Mouse (Mus musculus): ENCODE results near the gene Pdgfb. TPM values are rescaled to one million over a fixed set of nuclear protein-coding genes. Genes with fewer than 3 reads are reported as not detected.

Pdgfb gene
- polyA plus RNA-seq, 1 experiment, result 1.6 TPM

GRCm38 (mm10) chr15:80008461-80008860 is 6.3 kb downstream of the Pdgfb start:
- H3K27me3 ChIP-seq (ENCODE audit: control insufficient read depth, insufficient read depth, low read length), result no peaks in the 10 kb centered on the region
- H3K4me3 ChIP-seq (ENCODE audit: control insufficient read depth, low read depth, low read length), result no peak overlapping the region
- no peak overlapping the region for H3K27ac ChIP-seq (ENCODE audit: control insufficient read depth, insufficient read depth, low read depth, low read length)
- peaks cover 11% of the 10 kb centered on the region for H3K4me1 ChIP-seq (ENCODE audit: control insufficient read depth, insufficient read depth, low read length)
- TF ChIP-seq POLR2A (IDR thresholded peaks at IDR 0.05; ENCODE audit: control insufficient read depth, low read depth, low read length), result no peak
- H3K36me3 ChIP-seq (ENCODE audit: control insufficient read depth, insufficient read depth, low read length), result no peaks in the 10 kb centered on the region

- Histone ChIP-seq H3K27ac (ENCODE audit: control insufficient read depth, insufficient read depth, low read depth, low read length) (no peak overlapping the region), H3K36me3 (ENCODE audit: control insufficient read depth, insufficient read depth, low read length) (no peaks in the 10 kb centered on the region), H3K4me3 (ENCODE audit: control insufficient read depth, low read depth, low read length) (no peak overlapping the region), H3K4me1 (ENCODE audit: control insufficient read depth, insufficient read depth, low read length) (no peaks in the 10 kb centered on the region), H3K27me3 (ENCODE audit: control insufficient read depth, insufficient read depth, low read length) (no peaks in the 10 kb centered on the region)
- TF ChIP-seq CTCF (IDR thresholded peaks at IDR 0.05; ENCODE audit: control insufficient read depth, insufficient read depth, insufficient replicate concordance, low read depth, low read length) (no peak), POLR2A (IDR thresholded peaks at IDR 0.05; ENCODE audit: control insufficient read depth, low read depth, low read length) (no peak)
Observed at GRCm38 (mm10) chr15:80006156-80006555, 8.6 kb downstream of the Pdgfb start.

- no peaks in the 10 kb centered on the region for H3K27me3 ChIP-seq (ENCODE audit: control insufficient read depth, insufficient read depth, low read length)
- no peak overlapping the region for H3K27ac ChIP-seq (ENCODE audit: control insufficient read depth, insufficient read depth, low read depth, low read length)
- no peaks in the 10 kb centered on the region for H3K4me1 ChIP-seq (ENCODE audit: control insufficient read depth, insufficient read depth, low read length)
- no peaks in the 10 kb centered on the region for H3K36me3 ChIP-seq (ENCODE audit: control insufficient read depth, insufficient read depth, low read length)
- no peak overlapping the region for H3K4me3 ChIP-seq (ENCODE audit: control insufficient read depth, low read depth, low read length)
- TF ChIP-seq POLR2A (IDR thresholded peaks at IDR 0.05; ENCODE audit: control insufficient read depth, low read depth, low read length) (no peak), CTCF (IDR thresholded peaks at IDR 0.05; ENCODE audit: control insufficient read depth, insufficient read depth, insufficient replicate concordance, low read depth, low read length) (no peak)
Observed at GRCm38 (mm10) chr15:80005436-80005835, 9.3 kb downstream of the Pdgfb start.

GRCm38 (mm10) chr15:80004644-80005340 is 10.0 kb downstream of the Pdgfb start:
- Histone ChIP-seq H3K27ac (ENCODE audit: control insufficient read depth, insufficient read depth, low read depth, low read length) (no peak overlapping the region), H3K4me3 (ENCODE audit: control insufficient read depth, low read depth, low read length) (no peak overlapping the region), H3K4me1 (ENCODE audit: control insufficient read depth, insufficient read depth, low read length) (no peaks in the 10 kb centered on the region), H3K36me3 (ENCODE audit: control insufficient read depth, insufficient read depth, low read length) (no peaks in the 10 kb centered on the region), H3K27me3 (ENCODE audit: control insufficient read depth, insufficient read depth, low read length) (no peaks in the 10 kb centered on the region)
- no peak for TF ChIP-seq POLR2A (IDR thresholded peaks at IDR 0.05; ENCODE audit: control insufficient read depth, low read depth, low read length)
- no peak for TF ChIP-seq CTCF (IDR thresholded peaks at IDR 0.05; ENCODE audit: control insufficient read depth, insufficient read depth, insufficient replicate concordance, low read depth, low read length)

GRCm38 (mm10) chr15:80003581-80003980 is 11.2 kb downstream of the Pdgfb start:
- TF ChIP-seq CTCF (IDR thresholded peaks at IDR 0.05; ENCODE audit: control insufficient read depth, insufficient read depth, insufficient replicate concordance, low read depth, low read length) (no peak), POLR2A (IDR thresholded peaks at IDR 0.05; ENCODE audit: control insufficient read depth, low read depth, low read length) (no peak)
- no peak overlapping the region for H3K27ac ChIP-seq (ENCODE audit: control insufficient read depth, insufficient read depth, low read depth, low read length)
- H3K27me3 ChIP-seq (ENCODE audit: control insufficient read depth, insufficient read depth, low read length), result no peaks in the 10 kb centered on the region
- H3K36me3 ChIP-seq (ENCODE audit: control insufficient read depth, insufficient read depth, low read length), result no peaks in the 10 kb centered on the region
- no peak overlapping the region for H3K4me3 ChIP-seq (ENCODE audit: control insufficient read depth, low read depth, low read length)
- H3K4me1 ChIP-seq (ENCODE audit: control insufficient read depth, insufficient read depth, low read length), result no peaks in the 10 kb centered on the region

- no peak overlapping the region for H3K27ac ChIP-seq (ENCODE audit: control insufficient read depth, insufficient read depth, low read depth, low read length)
- no peaks in the 10 kb centered on the region for H3K36me3 ChIP-seq (ENCODE audit: control insufficient read depth, insufficient read depth, low read length)
- no peak for TF ChIP-seq POLR2A (IDR thresholded peaks at IDR 0.05; ENCODE audit: control insufficient read depth, low read depth, low read length)
- TF ChIP-seq CTCF (IDR thresholded peaks at IDR 0.05; ENCODE audit: control insufficient read depth, insufficient read depth, insufficient replicate concordance, low read depth, low read length), result no peak
- H3K27me3 ChIP-seq (ENCODE audit: control insufficient read depth, insufficient read depth, low read length), result no peaks in the 10 kb centered on the region
- no peaks in the 10 kb centered on the region for H3K4me1 ChIP-seq (ENCODE audit: control insufficient read depth, insufficient read depth, low read length)
- no peak overlapping the region for H3K4me3 ChIP-seq (ENCODE audit: control insufficient read depth, low read depth, low read length)
Observed at GRCm38 (mm10) chr15:80001601-80002000, 13.2 kb downstream of the Pdgfb start.

- H3K27me3 ChIP-seq (ENCODE audit: control insufficient read depth, insufficient read depth, low read length), result no peaks in the 10 kb centered on the region
- no peaks in the 10 kb centered on the region for H3K4me1 ChIP-seq (ENCODE audit: control insufficient read depth, insufficient read depth, low read length)
- no peak overlapping the region for H3K27ac ChIP-seq (ENCODE audit: control insufficient read depth, insufficient read depth, low read depth, low read length)
Observed at GRCm38 (mm10) chr15:80000694-80001093, 14.1 kb downstream of the Pdgfb start.

More at GRCm38 (mm10) chr15:80000694-80001093, 14.1 kb downstream of the Pdgfb start:
- Histone ChIP-seq H3K36me3 (ENCODE audit: control insufficient read depth, insufficient read depth, low read length) (no peaks in the 10 kb centered on the region), H3K4me3 (ENCODE audit: control insufficient read depth, low read depth, low read length) (no peak overlapping the region)
- no peak for TF ChIP-seq POLR2A (IDR thresholded peaks at IDR 0.05; ENCODE audit: control insufficient read depth, low read depth, low read length)
- no peak for TF ChIP-seq CTCF (IDR thresholded peaks at IDR 0.05; ENCODE audit: control insufficient read depth, insufficient read depth, insufficient replicate concordance, low read depth, low read length)

Data from testis, adult 2 months (tissue).